Mouse (Mus musculus) heart, embryonic 12.5 days (tissue): ENCODE results near the gene Snd1. TPM values are rescaled to one million over a fixed set of nuclear protein-coding genes. Genes with fewer than 3 reads are reported as not detected.

Source experiments
- ATAC-seq: fragments of 200-750 bp; cut with Nextera tagmentation; 2 replicates; pipeline ENCODE4 v1.8.0; 2017; ENCODE audit warnings: moderate TSS enrichment, moderate library complexity; ENCODE audit not compliant: insufficient number of reproducible peaks, low FRiP score
- H3K27ac ChIP-seq: fragments of 300-500 bp; sonication (generic); 2 replicates; pipeline ENCODE4 v1.5.1; 2016; ENCODE audit warnings: mild to moderate bottlenecking, moderate library complexity; ENCODE audit not compliant: poor library complexity, severe bottlenecking
- H3K27me3 ChIP-seq: fragments of 300-500 bp; sonication (generic); replicated peaks from 2 replicates; pipeline ENCODE4 v1.6.1; 2016; ENCODE audit warnings: mild to moderate bottlenecking, moderate library complexity
- H3K36me3 ChIP-seq: fragments of 300-500 bp; sonication (generic); 2 replicates; pipeline ENCODE4 v1.6.1; 2016; ENCODE audit warnings: mild to moderate bottlenecking, moderate library complexity
- H3K4me1 ChIP-seq: fragments of 300-500 bp; sonication (generic); replicated peaks from 2 replicates; pipeline ENCODE4 v1.6.1; 2016; ENCODE audit warnings: mild to moderate bottlenecking
- H3K4me2 ChIP-seq: fragments of 300-500 bp; sonication (generic); 2 replicates; pipeline ENCODE4 v1.6.1; 2016; ENCODE audit warnings: mild to moderate bottlenecking, moderate library complexity
- H3K4me3 ChIP-seq: fragments of 300-500 bp; sonication (generic); 2 replicates; pipeline ENCODE4 v1.5.1; 2016; ENCODE audit warnings: mild to moderate bottlenecking
- H3K9ac ChIP-seq: fragments of 300-500 bp; sonication (generic); 2 replicates; pipeline ENCODE4 v1.6.1; 2016; ENCODE audit warnings: mild to moderate bottlenecking, moderate library complexity
- H3K9me3 ChIP-seq: fragments of 300-500 bp; sonication (generic); replicated peaks from 2 replicates; pipeline ENCODE4 v1.6.1; 2016; ENCODE audit warnings: mild to moderate bottlenecking, moderate library complexity
- WGBS: fragments of 180-500 bp; shearing (Covaris S2); methylation state at CpG from one replicate; pipeline ENCODE4 v1.1.7; 2016; 5-methylcytosine and 5-hydroxymethylcytosine counted together
- polyA plus RNA-seq: library from polyadenylated mRNA; unstranded; fragments of >200 nt; fragmentation: Nextera tagmentation; extraction: Ambion mirVana; gene quantifications from 2 replicates; pipeline ENCODE4 v1.2.1, GENCODE M21; 2016

Gene Snd1
- polyA plus RNA-seq, 1 experiment from 2014 or later = 95.2 TPM

GRCm38 (mm10) chr6:28830306-28830705 is 355.4 kb downstream of the Snd1 start:
- Histone ChIP-seq H3K4me1 (peaks cover 26% of the 10 kb centered on the region), H3K9ac (no peak overlapping the region), H3K4me3 (no peak overlapping the region), H3K27me3 (peaks cover 31% of the 10 kb centered on the region), H3K4me2 (no peak overlapping the region), H3K36me3 (no peaks in the 10 kb centered on the region), H3K9me3 (no peaks in the 10 kb centered on the region), H3K27ac (no peak overlapping the region)
- ATAC-seq = no peak
- WGBS = 91% methylated on average over 12 of the region's 12 CpGs

- 29% methylated on average over 27 of the region's 27 CpGs for WGBS
- peaks cover 31% of the 10 kb centered on the region for H3K27me3 ChIP-seq
- H3K36me3 ChIP-seq = no peaks in the 10 kb centered on the region
- peak within 1 kb of the TSS; percentile 88 for H3K9ac ChIP-seq
- no peaks in the 10 kb centered on the region for H3K9me3 ChIP-seq
- ATAC-seq = no peak
- no peak within 1 kb of the TSS for H3K27ac ChIP-seq
- peak within 1 kb of the TSS; percentile 100 for H3K4me2 ChIP-seq
- peak within 1 kb of the TSS; percentile 67 for H3K4me3 ChIP-seq
- H3K4me1 ChIP-seq = peaks cover 26% of the 10 kb centered on the region
Observed at GRCm38 (mm10) chr6:28831011-28831853, 356.3 kb downstream of the Snd1 start, which contains the start of gene Lrrc4. Gene Lrrc4, minus strand, starts transcription at chr6:28831747.

DNA sequence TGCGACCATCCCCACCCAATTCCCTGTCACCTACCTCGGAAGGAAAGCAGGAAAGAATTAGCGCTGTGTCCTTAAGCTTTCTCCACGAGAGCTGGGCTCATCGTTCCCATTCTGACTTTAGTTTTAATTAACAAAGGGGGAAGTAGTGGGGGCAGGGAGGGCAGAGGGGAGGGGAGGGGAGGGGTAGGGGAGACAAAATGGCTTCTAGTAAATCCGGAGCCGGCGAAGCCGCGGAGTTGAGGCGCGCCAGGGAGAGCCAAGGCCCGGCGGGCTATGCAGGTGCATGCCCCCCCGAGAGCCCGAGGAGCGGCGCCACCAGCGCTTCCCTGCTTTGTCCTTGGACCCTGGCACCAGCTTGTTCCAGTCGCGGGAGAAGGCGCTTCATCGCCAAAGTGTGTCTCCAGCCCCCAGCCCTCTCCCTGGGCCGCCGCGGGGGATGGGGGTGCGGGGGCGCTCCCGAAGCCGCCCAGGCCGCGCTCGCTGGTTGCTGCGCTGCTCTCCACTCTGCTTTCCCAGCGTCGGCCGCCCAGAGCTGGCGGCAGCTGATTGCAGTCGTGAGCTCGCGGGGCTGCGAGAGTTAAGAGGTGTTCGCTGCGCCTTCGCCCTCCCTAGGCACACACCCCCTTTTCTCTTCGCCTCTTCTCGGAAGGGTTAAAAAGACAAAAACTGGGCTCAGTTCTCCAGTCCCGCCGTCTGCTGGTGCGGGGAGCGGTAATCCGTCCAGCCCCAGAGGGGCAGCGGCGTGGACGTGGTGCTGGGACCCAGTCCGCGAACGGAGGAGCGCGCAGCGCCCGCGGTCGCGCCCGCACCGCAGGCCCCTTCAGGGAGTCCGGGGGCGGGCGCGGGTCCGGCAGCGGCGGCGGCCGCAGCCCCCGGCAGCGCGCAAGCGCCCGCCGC is 357.2 kb downstream of the Snd1 start:
- WGBS = under 1% methylated on average over 78 of the region's 82 CpGs
- Histone ChIP-seq H3K27me3 (peaks cover 31% of the 10 kb centered on the region), H3K9ac (peak overlapping the region; percentile 88), H3K4me1 (peaks cover 24% of the 10 kb centered on the region), H3K4me3 (peak overlapping the region; percentile 67), H3K36me3 (no peaks in the 10 kb centered on the region), H3K9me3 (no peaks in the 10 kb centered on the region), H3K4me2 (peak overlapping the region; percentile 100), H3K27ac (no peak overlapping the region)
- ATAC-seq = peak; percentile 37; the same call in 1 of the 2 replicates

- peaks cover 19% of the 10 kb centered on the region for H3K4me1 ChIP-seq
- H3K4me2 ChIP-seq = peak overlapping the region; percentile 100
- peak; percentile 61 for ATAC-seq
- under 1% methylated on average over 56 of the region's 58 CpGs for WGBS
- H3K27me3 ChIP-seq = peaks cover 31% of the 10 kb centered on the region
- peak overlapping the region; percentile 67 for H3K4me3 ChIP-seq
- peak overlapping the region; percentile 34; the same call in 1 of the 2 replicates for H3K27ac ChIP-seq
- H3K9ac ChIP-seq = peak overlapping the region; percentile 88
- no peaks in the 10 kb centered on the region for H3K9me3 ChIP-seq
- H3K36me3 ChIP-seq = no peaks in the 10 kb centered on the region
Observed at GRCm38 (mm10) chr6:28832751-28833291, 357.9 kb downstream of the Snd1 start.

DNA sequence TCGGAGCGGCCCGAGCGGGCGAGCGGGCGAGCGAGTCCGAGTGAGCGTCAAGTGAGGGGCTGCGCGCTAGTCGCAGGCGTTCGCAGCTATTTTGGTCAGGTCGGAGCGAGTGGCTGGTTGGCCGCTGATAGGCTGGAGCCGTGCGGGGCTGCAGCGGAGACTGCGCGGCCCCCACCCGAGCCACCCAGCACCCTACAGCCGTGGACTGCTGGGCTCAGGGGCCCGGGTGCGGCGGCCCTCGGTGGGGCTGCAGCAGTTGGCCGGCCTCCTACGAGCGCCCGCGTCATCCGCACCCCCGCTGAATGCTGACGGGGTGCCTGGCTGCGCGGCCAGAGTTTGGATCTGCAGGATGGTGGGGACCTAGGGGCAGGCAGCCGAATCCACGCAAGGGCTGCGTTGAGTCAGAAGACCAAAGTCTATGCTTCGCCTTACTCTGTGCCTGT is 358.5 kb downstream of the Snd1 start:
- H3K9me3 ChIP-seq = no peaks in the 10 kb centered on the region
- peak overlapping the region; percentile 100 for H3K4me2 ChIP-seq
- peak; percentile 39; the same call in 1 of the 2 replicates for ATAC-seq
- H3K4me1 ChIP-seq = peaks cover 19% of the 10 kb centered on the region
- peak overlapping the region; percentile 67 for H3K4me3 ChIP-seq
- no peaks in the 10 kb centered on the region for H3K36me3 ChIP-seq
- WGBS = 1% methylated on average over 43 of the region's 43 CpGs
- H3K27me3 ChIP-seq = peaks cover 31% of the 10 kb centered on the region
- no peak overlapping the region for H3K27ac ChIP-seq
- H3K9ac ChIP-seq = peak overlapping the region; percentile 88

DNA sequence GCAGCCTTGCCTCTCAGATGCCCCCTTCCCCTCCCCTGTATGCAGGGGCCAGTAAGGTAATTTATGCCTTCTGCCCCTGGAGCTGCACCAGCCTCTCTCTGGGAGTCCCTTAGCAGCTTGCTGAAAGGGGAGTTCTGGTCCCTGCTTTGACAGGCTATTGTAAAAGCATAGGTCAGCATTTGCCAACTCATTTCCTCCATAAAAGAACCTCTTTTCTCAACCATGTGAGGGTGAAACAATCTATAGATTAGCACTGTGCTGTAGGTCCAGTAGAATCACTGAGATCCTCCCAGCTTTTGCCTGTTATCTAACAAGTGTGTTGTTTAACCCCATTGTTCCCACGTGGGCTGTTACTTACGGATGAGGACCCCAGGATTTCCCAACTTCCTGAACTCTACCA is 359.1 kb downstream of the Snd1 start:
- H3K9ac ChIP-seq = no peak overlapping the region
- peaks cover 19% of the 10 kb centered on the region for H3K4me1 ChIP-seq
- H3K4me3 ChIP-seq = peak overlapping the region; percentile 67; the same call in 1 of the 2 replicates
- no peak overlapping the region for H3K27ac ChIP-seq
- H3K4me2 ChIP-seq = peak overlapping the region; percentile 100; the same call in 1 of the 2 replicates
- H3K9me3 ChIP-seq = no peaks in the 10 kb centered on the region
- 47% methylated on average over 2 of the region's 2 CpGs for WGBS
- H3K36me3 ChIP-seq = no peaks in the 10 kb centered on the region
- H3K27me3 ChIP-seq = peaks cover 31% of the 10 kb centered on the region
- no peak for ATAC-seq

- Histone ChIP-seq H3K9me3 (no peaks in the 10 kb centered on the region), H3K36me3 (no peaks in the 10 kb centered on the region), H3K9ac (no peak overlapping the region), H3K27ac (no peak overlapping the region), H3K4me1 (peaks cover 23% of the 10 kb centered on the region), H3K4me3 (no peak overlapping the region), H3K27me3 (peaks cover 10% of the 10 kb centered on the region; the same call in 1 of the 2 replicates), H3K4me2 (no peak overlapping the region)
- no peak for ATAC-seq
Observed at GRCm38 (mm10) chr6:28836600-28836999, 361.7 kb downstream of the Snd1 start.

- H3K9ac ChIP-seq = no peak overlapping the region
- H3K4me1 ChIP-seq = peaks cover 37% of the 10 kb centered on the region
- H3K36me3 ChIP-seq = no peaks in the 10 kb centered on the region
- no peak overlapping the region for H3K4me2 ChIP-seq
- H3K27me3 ChIP-seq = no peaks in the 10 kb centered on the region
- 70% methylated on average over 3 of the region's 3 CpGs for WGBS
- H3K27ac ChIP-seq = no peak overlapping the region
- no peak for ATAC-seq
- no peak overlapping the region for H3K4me3 ChIP-seq
- H3K9me3 ChIP-seq = no peaks in the 10 kb centered on the region
Observed at GRCm38 (mm10) chr6:28841569-28841968, 366.6 kb downstream of the Snd1 start.

DNA sequence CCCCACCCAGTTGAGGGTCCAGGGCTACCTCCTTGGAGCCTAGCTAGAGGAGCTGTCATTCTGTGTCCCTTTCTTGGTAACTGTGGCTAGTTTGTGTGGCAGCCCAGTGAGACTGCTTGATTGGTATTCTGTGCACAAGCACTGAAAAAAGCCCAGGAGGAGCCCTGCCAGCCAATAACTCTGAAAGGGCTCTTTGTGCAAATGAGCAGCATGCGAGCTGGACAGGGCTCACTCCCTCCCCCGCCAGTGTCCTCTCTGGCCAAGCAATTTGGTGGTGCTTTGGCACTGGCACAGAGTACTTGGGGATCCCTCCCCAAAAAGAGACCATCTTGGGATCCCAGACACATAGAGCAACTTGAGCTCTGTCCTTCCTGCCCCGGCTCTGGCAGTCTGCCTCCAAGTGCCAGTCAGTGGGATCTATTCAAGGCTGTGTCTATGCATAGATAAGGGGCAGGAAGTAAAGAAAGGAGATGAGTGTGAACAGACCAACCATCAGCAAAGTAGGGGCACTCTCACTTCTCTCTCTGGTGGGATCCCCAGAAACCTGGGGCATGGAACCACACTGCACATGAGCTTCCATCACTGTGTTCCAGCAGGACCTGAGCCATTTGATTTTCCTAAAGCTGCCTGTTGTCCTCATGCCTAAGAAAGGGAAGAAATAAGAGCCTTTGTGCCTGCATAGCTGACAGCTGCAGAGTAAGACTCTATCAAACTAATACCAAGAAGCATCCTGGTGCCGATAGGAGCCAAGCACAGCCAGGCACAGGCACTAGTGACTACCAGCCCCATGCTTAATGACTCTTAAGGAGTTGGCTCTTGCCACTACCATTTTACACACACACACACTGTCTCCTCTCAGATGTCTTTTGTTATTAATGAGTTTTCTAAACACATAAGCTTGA is 367.7 kb downstream of the Snd1 start:
- Histone ChIP-seq H3K9me3 (no peaks in the 10 kb centered on the region), H3K4me3 (no peak overlapping the region), H3K27me3 (no peaks in the 10 kb centered on the region), H3K4me2 (no peak overlapping the region), H3K4me1 (peaks cover 43% of the 10 kb centered on the region), H3K36me3 (no peaks in the 10 kb centered on the region), H3K9ac (no peak overlapping the region), H3K27ac (no peak overlapping the region)
- peak; percentile 11; the same call in 1 of the 2 replicates for ATAC-seq
- WGBS = 60% methylated on average over 4 of the region's 4 CpGs

- Histone ChIP-seq H3K9me3 (no peaks in the 10 kb centered on the region), H3K27me3 (no peaks in the 10 kb centered on the region), H3K4me2 (no peak overlapping the region), H3K36me3 (no peaks in the 10 kb centered on the region), H3K4me3 (no peak overlapping the region), H3K9ac (no peak overlapping the region), H3K27ac (no peak overlapping the region), H3K4me1 (peaks cover 61% of the 10 kb centered on the region)
- ATAC-seq = no peak
- WGBS = 37% methylated on average over 4 of the region's 4 CpGs
Observed at GRCm38 (mm10) chr6:28845610-28846009, 370.7 kb downstream of the Snd1 start.
